Mouse (Mus musculus): Measurements from ENCODE around the gene Sf3a2. TPM values are rescaled to one million over a fixed set of nuclear protein-coding genes. Genes with fewer than 3 reads are reported as not detected.
A peak's percentile ranks its signal among the peaks of the same experiment; 100 is the strongest.
"Not testable (repeated sequence)": the region's sequence is repeated elsewhere in the genome, so short reads cannot be mapped to it uniquely, and the experiment has no call there.

Gene Sf3a2
- polyA plus RNA-seq, 1 experiment from 2014 or later: 30.1 TPM

GRCm38 (mm10) chr10:80823847-80824643 is 26.0 kb downstream of the Sf3a2 start:
- peaks cover 4% of the 10 kb centered on the region for H3K36me3 ChIP-seq (ENCODE audit: control insufficient read depth, insufficient read depth)
- no peaks in the 10 kb centered on the region for H3K27me3 ChIP-seq (ENCODE audit: control insufficient read depth, insufficient read depth, low read depth, low read length)
- no peaks in the 10 kb centered on the region for H3K9me3 ChIP-seq (replicated peaks; ENCODE audit: control insufficient read depth, low read length)
- no peak for ATAC-seq (ENCODE audit: low read depth)
- H3K4me1 ChIP-seq (ENCODE audit: control insufficient read depth, low read depth, low read length): peaks cover 54% of the 10 kb centered on the region
- H3K27ac ChIP-seq (ENCODE audit: low read length): peak overlapping the region; percentile 82
- WGBS (ENCODE audit: insufficient replicate concordance): 22% methylated on average over 8 of the region's 8 CpGs
- peak overlapping the region; percentile 33 for H3K4me2 ChIP-seq (ENCODE audit: low read depth, low read length)
- peak overlapping the region; percentile 13 for H3K9ac ChIP-seq (ENCODE audit: low read depth, low read length)
- H3K4me3 ChIP-seq (ENCODE audit: low read depth, low read length): no peak overlapping the region

GRCm38 (mm10) chr10:80824827-80825226 is 26.8 kb downstream of the Sf3a2 start:
- no peaks in the 10 kb centered on the region for H3K9me3 ChIP-seq (replicated peaks; ENCODE audit: control insufficient read depth, low read length)
- no peaks in the 10 kb centered on the region for H3K27me3 ChIP-seq (ENCODE audit: control insufficient read depth, insufficient read depth, low read depth, low read length)
- H3K9ac ChIP-seq (ENCODE audit: low read depth, low read length): peak overlapping the region; percentile 13; the same call in 1 of the 2 replicates
- H3K4me3 ChIP-seq (ENCODE audit: low read depth, low read length): no peak overlapping the region
- H3K36me3 ChIP-seq (ENCODE audit: control insufficient read depth, insufficient read depth): peaks cover 12% of the 10 kb centered on the region
- no peak for ATAC-seq (ENCODE audit: low read depth)
- 0 out of 2 replicates have a peak overlapping the region, but pooled peaks have one; percentile 33 for H3K4me2 ChIP-seq (ENCODE audit: low read depth, low read length)
- peaks cover 54% of the 10 kb centered on the region for H3K4me1 ChIP-seq (ENCODE audit: control insufficient read depth, low read depth, low read length)
- 31% methylated on average over 2 of the region's 2 CpGs for WGBS (ENCODE audit: insufficient replicate concordance)
- H3K27ac ChIP-seq (ENCODE audit: low read length): peak overlapping the region; percentile 82

GRCm38 (mm10) chr10:80826151-80827062 is 28.4 kb downstream of the Sf3a2 start, which contains the start of gene Oaz1:
Gene Oaz1 (plus strand): TSS chr10:80826656.
- Histone ChIP-seq H3K36me3 (ENCODE audit: control insufficient read depth, insufficient read depth) (peaks cover 19% of the 10 kb centered on the region), H3K9me3 (replicated peaks; ENCODE audit: control insufficient read depth, low read length) (no peaks in the 10 kb centered on the region), H3K27ac (ENCODE audit: low read length) (peak within 1 kb of the TSS; percentile 92), H3K4me2 (ENCODE audit: low read depth, low read length) (peak within 1 kb of the TSS; percentile 86), H3K4me1 (ENCODE audit: control insufficient read depth, low read depth, low read length) (peaks cover 64% of the 10 kb centered on the region), H3K9ac (ENCODE audit: low read depth, low read length) (peak within 1 kb of the TSS; percentile 79), H3K4me3 (ENCODE audit: low read depth, low read length) (peak within 1 kb of the TSS; percentile 75), H3K27me3 (ENCODE audit: control insufficient read depth, insufficient read depth, low read depth, low read length) (no peaks in the 10 kb centered on the region)
- under 1% methylated on average over 76 of the region's 82 CpGs for WGBS (ENCODE audit: insufficient replicate concordance)
- ATAC-seq (ENCODE audit: low read depth): peak; percentile 92

- H3K4me3 ChIP-seq (ENCODE audit: low read depth, low read length): peak overlapping the region; percentile 75
- WGBS (ENCODE audit: insufficient replicate concordance): 6% methylated on average over 29 of the region's 29 CpGs
- H3K4me2 ChIP-seq (ENCODE audit: low read depth, low read length): peak overlapping the region; percentile 86
- ATAC-seq (ENCODE audit: low read depth): no peak
- peak overlapping the region; percentile 92 for H3K27ac ChIP-seq (ENCODE audit: low read length)
- H3K9ac ChIP-seq (ENCODE audit: low read depth, low read length): peak overlapping the region; percentile 79
- peaks cover 65% of the 10 kb centered on the region for H3K4me1 ChIP-seq (ENCODE audit: control insufficient read depth, low read depth, low read length)
- H3K27me3 ChIP-seq (ENCODE audit: control insufficient read depth, insufficient read depth, low read depth, low read length): no peaks in the 10 kb centered on the region
- H3K36me3 ChIP-seq (ENCODE audit: control insufficient read depth, insufficient read depth): peaks cover 19% of the 10 kb centered on the region
- H3K9me3 ChIP-seq (replicated peaks; ENCODE audit: control insufficient read depth, low read length): no peaks in the 10 kb centered on the region
These were observed 29.3 kb downstream of the Sf3a2 start for GRCm38 (mm10) chr10:80827063-80827869.

GRCm38 (mm10) chr10:80827870-80828420 is 29.9 kb downstream of the Sf3a2 start:
- H3K27me3 ChIP-seq (ENCODE audit: control insufficient read depth, insufficient read depth, low read depth, low read length): no peaks in the 10 kb centered on the region; the same call in 1 of the 2 replicates
- WGBS (ENCODE audit: insufficient replicate concordance): 76% methylated on average over 10 of the region's 10 CpGs
- H3K4me2 ChIP-seq (ENCODE audit: low read depth, low read length): peak overlapping the region; percentile 86
- H3K9me3 ChIP-seq (replicated peaks; ENCODE audit: control insufficient read depth, low read length): no peaks in the 10 kb centered on the region
- H3K4me1 ChIP-seq (ENCODE audit: control insufficient read depth, low read depth, low read length): peaks cover 62% of the 10 kb centered on the region
- H3K36me3 ChIP-seq (ENCODE audit: control insufficient read depth, insufficient read depth): peaks cover 19% of the 10 kb centered on the region
- H3K27ac ChIP-seq (ENCODE audit: low read length): peak overlapping the region; percentile 92
- H3K4me3 ChIP-seq (ENCODE audit: low read depth, low read length): peak overlapping the region; percentile 75
- no peak for ATAC-seq (ENCODE audit: low read depth)
- H3K9ac ChIP-seq (ENCODE audit: low read depth, low read length): peak overlapping the region; percentile 79

- H3K27ac ChIP-seq (ENCODE audit: low read length); ATAC-seq (ENCODE audit: low read depth); H3K9me3 ChIP-seq (replicated peaks; ENCODE audit: control insufficient read depth, low read length); H3K9ac ChIP-seq (ENCODE audit: low read depth, low read length); H3K27me3 ChIP-seq (ENCODE audit: control insufficient read depth, insufficient read depth, low read depth, low read length): not testable (repeated sequence)
- Histone ChIP-seq H3K4me3 (ENCODE audit: low read depth, low read length) (peak overlapping the region; percentile 75), H3K4me2 (ENCODE audit: low read depth, low read length) (0 out of 2 replicates have a peak overlapping the region, but pooled peaks have one; percentile 86), H3K4me1 (ENCODE audit: control insufficient read depth, low read depth, low read length) (peaks cover 58% of the 10 kb centered on the region), H3K36me3 (ENCODE audit: control insufficient read depth, insufficient read depth) (peaks cover 19% of the 10 kb centered on the region)
- 85% methylated on average over 7 of the region's 9 CpGs for WGBS (ENCODE audit: insufficient replicate concordance)
These were observed 30.6 kb downstream of the Sf3a2 start for GRCm38 (mm10) chr10:80828587-80828986.

- Histone ChIP-seq H3K36me3 (ENCODE audit: control insufficient read depth, insufficient read depth) (peaks cover 19% of the 10 kb centered on the region), H3K9me3 (replicated peaks; ENCODE audit: control insufficient read depth, low read length) (no peaks in the 10 kb centered on the region), H3K27me3 (ENCODE audit: control insufficient read depth, insufficient read depth, low read depth, low read length) (peaks cover 14% of the 10 kb centered on the region), H3K9ac (ENCODE audit: low read depth, low read length) (no peak overlapping the region), H3K4me3 (ENCODE audit: low read depth, low read length) (no peak overlapping the region), H3K4me1 (ENCODE audit: control insufficient read depth, low read depth, low read length) (peaks cover 49% of the 10 kb centered on the region), H3K27ac (ENCODE audit: low read length) (peak overlapping the region; percentile 61), H3K4me2 (ENCODE audit: low read depth, low read length) (no peak overlapping the region)
- ATAC-seq (ENCODE audit: low read depth): no peak
- 48% methylated on average over 1 of the region's 1 CpGs for WGBS (ENCODE audit: insufficient replicate concordance)
These were observed 31.6 kb downstream of the Sf3a2 start for GRCm38 (mm10) chr10:80829359-80830278.
